Mouse (Mus musculus) liver, embryonic 11.5 days (tissue): Measurements from ENCODE around the gene Rab28. TPM values are rescaled to one million over a fixed set of nuclear protein-coding genes. Genes with fewer than 3 reads are reported as not detected.

ENCODE experiments used
- ATAC-seq: fragments of 200-750 bp; cut with Nextera tagmentation; replicated peaks from 2 replicates; pipeline ENCODE4 v1.8.0; 2017; ENCODE audit warnings: moderate number of reproducible peaks, mild to moderate bottlenecking, moderate TSS enrichment, moderate library complexity; ENCODE audit not compliant: low FRiP score
- DNase-seq: peaks from one replicate; pipeline ENCODE4 v3.0.0-alpha.2; 2017; ENCODE audit warnings: low spot score
- H3K27ac ChIP-seq: fragments of 300-500 bp; sonication (generic); 2 replicates; pipeline ENCODE4 v1.5.1; 2014; ENCODE audit warnings: mild to moderate bottlenecking, low read depth, low read length, control low read depth
- H3K27me3 ChIP-seq: fragments of 300-500 bp; sonication (generic); replicated peaks from 2 replicates; pipeline ENCODE4 v1.6.1; 2014; ENCODE audit warnings: low read length, mixed read lengths; ENCODE audit not compliant: control insufficient read depth, insufficient read depth
- H3K36me3 ChIP-seq: fragments of 300-500 bp; sonication (generic); 2 replicates; pipeline ENCODE4 v1.6.1; 2014; ENCODE audit warnings: mild to moderate bottlenecking, low read length, moderate library complexity, mixed read lengths; ENCODE audit not compliant: control insufficient read depth, insufficient read depth
- H3K4me1 ChIP-seq: fragments of 300-500 bp; sonication (generic); replicated peaks from 2 replicates; pipeline ENCODE4 v1.6.1; 2014; ENCODE audit warnings: low read length, mixed read lengths; ENCODE audit not compliant: control insufficient read depth, insufficient read depth
- H3K4me2 ChIP-seq: fragments of 300-500 bp; sonication (generic); 2 replicates; pipeline ENCODE4 v1.6.1; 2014; ENCODE audit warnings: mild to moderate bottlenecking, control low read depth, moderate library complexity
- H3K4me3 ChIP-seq: fragments of 300-500 bp; sonication (generic); 2 replicates; pipeline ENCODE4 v1.5.1; 2014; ENCODE audit warnings: low read depth, low read length, control low read depth
- H3K9ac ChIP-seq: fragments of 300-500 bp; sonication (generic); 2 replicates; pipeline ENCODE4 v1.6.1; 2014; ENCODE audit warnings: low read depth, low read length, control low read depth
- H3K9me3 ChIP-seq: fragments of 300-500 bp; sonication (generic); 2 replicates; pipeline ENCODE4 v1.6.1; 2016; ENCODE audit warnings: low read length, inconsistent platforms, mixed read lengths; ENCODE audit not compliant: control insufficient read depth
- WGBS: fragments of 180-500 bp; shearing (Covaris S2); extraction: QIAGEN DNeasy Blood & Tissue Kit; methylation state at CpG from one replicate; pipeline ENCODE4 v1.1.7; 2014; 5-methylcytosine and 5-hydroxymethylcytosine counted together
- polyA plus RNA-seq: library from polyadenylated mRNA; unstranded; fragments of >200 nt; fragmentation: Nextera tagmentation; extraction: Ambion mirVana; gene quantifications from 2 replicates; pipeline ENCODE4 v1.2.1, GENCODE M21; 2014

Gene Rab28
- polyA plus RNA-seq, 1 experiment from 2014 or later = 43.8 TPM

GRCm38 (mm10) chr5:41685016-41685415 is 22.9 kb downstream of the Rab28 start:
- Histone ChIP-seq H3K27me3 (no peaks in the 10 kb centered on the region), H3K9ac (no peak overlapping the region), H3K36me3 (no peaks in the 10 kb centered on the region), H3K4me2 (no peak overlapping the region), H3K4me3 (no peak overlapping the region), H3K4me1 (no peaks in the 10 kb centered on the region), H3K27ac (no peak overlapping the region), H3K9me3 (no peaks in the 10 kb centered on the region)
- DNase-seq (no peak), ATAC-seq (no peak)

GRCm38 (mm10) chr5:41683976-41684375 is 24.0 kb downstream of the Rab28 start:
- H3K4me1 ChIP-seq = no peaks in the 10 kb centered on the region
- no peak overlapping the region for H3K4me3 ChIP-seq
- 82% methylated on average over 2 of the region's 2 CpGs for WGBS
- no peak overlapping the region for H3K4me2 ChIP-seq
- no peaks in the 10 kb centered on the region for H3K27me3 ChIP-seq
- no peaks in the 10 kb centered on the region for H3K9me3 ChIP-seq
- no peak for DNase-seq
- no peak overlapping the region for H3K27ac ChIP-seq
- ATAC-seq = no peak
- no peaks in the 10 kb centered on the region for H3K36me3 ChIP-seq
- H3K9ac ChIP-seq = no peak overlapping the region

GRCm38 (mm10) chr5:41666012-41666411 is 41.9 kb downstream of the Rab28 start:
- Histone ChIP-seq H3K27ac (no peak overlapping the region), H3K4me2 (no peak overlapping the region), H3K4me1 (no peaks in the 10 kb centered on the region), H3K9ac (no peak overlapping the region), H3K9me3 (no peaks in the 10 kb centered on the region), H3K27me3 (no peaks in the 10 kb centered on the region), H3K36me3 (no peaks in the 10 kb centered on the region), H3K4me3 (no peak overlapping the region)
- DNase-seq = no peak
- ATAC-seq = no peak
- 78% methylated on average over 6 of the region's 6 CpGs for WGBS

GRCm38 (mm10) chr5:41636793-41637192 is 71.2 kb downstream of the Rab28 start:
- no peak for ATAC-seq
- 64% methylated on average over 2 of the region's 2 CpGs for WGBS
- DNase-seq = no peak

GRCm38 (mm10) chr5:41627224-41628144 is 80.5 kb downstream of the Rab28 start:
- 88% methylated on average over 7 of the region's 7 CpGs for WGBS
- Histone ChIP-seq H3K9ac (no peak overlapping the region), H3K4me2 (no peak overlapping the region), H3K4me3 (no peak overlapping the region), H3K27ac (no peak overlapping the region), H3K9me3 (no peaks in the 10 kb centered on the region), H3K27me3 (no peaks in the 10 kb centered on the region), H3K4me1 (0 out of 2 replicates have a peak, but pooled peaks cover 4% of the 10 kb centered on the region), H3K36me3 (no peaks in the 10 kb centered on the region)
- DNase-seq (no peak), ATAC-seq (no peak)

More at GRCm38 (mm10) chr5:41636793-41637192, 71.2 kb downstream of the Rab28 start:
- H3K27ac ChIP-seq = no peak overlapping the region
- no peaks in the 10 kb centered on the region for H3K9me3 ChIP-seq
- no peaks in the 10 kb centered on the region for H3K27me3 ChIP-seq
- no peak overlapping the region for H3K4me3 ChIP-seq
- H3K36me3 ChIP-seq = no peaks in the 10 kb centered on the region
- H3K9ac ChIP-seq = no peak overlapping the region
- H3K4me2 ChIP-seq = no peak overlapping the region
- no peaks in the 10 kb centered on the region for H3K4me1 ChIP-seq

GRCm38 (mm10) chr5:41625544-41625943 is 82.4 kb downstream of the Rab28 start:
- ATAC-seq = peak; percentile 75
- WGBS = 43% methylated on average over 7 of the region's 7 CpGs

GRCm38 (mm10) chr5:41621748-41622147 is 86.2 kb downstream of the Rab28 start:
- Histone ChIP-seq H3K9ac (no peak overlapping the region), H3K4me3 (no peak overlapping the region), H3K27me3 (no peaks in the 10 kb centered on the region), H3K9me3 (no peaks in the 10 kb centered on the region), H3K4me1 (0 out of 2 replicates have a peak, but pooled peaks cover 4% of the 10 kb centered on the region), H3K27ac (no peak overlapping the region), H3K36me3 (no peaks in the 10 kb centered on the region), H3K4me2 (no peak overlapping the region)
- ATAC-seq (no peak), DNase-seq (no peak)
- 71% methylated on average over 3 of the region's 3 CpGs for WGBS

More at GRCm38 (mm10) chr5:41625544-41625943, 82.4 kb downstream of the Rab28 start:
- Histone ChIP-seq H3K9me3 (no peaks in the 10 kb centered on the region), H3K27ac (no peak overlapping the region), H3K27me3 (no peaks in the 10 kb centered on the region), H3K4me2 (no peak overlapping the region), H3K9ac (no peak overlapping the region), H3K4me1 (0 out of 2 replicates have a peak, but pooled peaks cover 4% of the 10 kb centered on the region), H3K36me3 (no peaks in the 10 kb centered on the region), H3K4me3 (no peak overlapping the region)
- DNase-seq = no peak

- Histone ChIP-seq H3K4me1 (no peaks in the 10 kb centered on the region), H3K27me3 (no peaks in the 10 kb centered on the region), H3K9ac (no peak overlapping the region), H3K36me3 (no peaks in the 10 kb centered on the region), H3K27ac (no peak overlapping the region), H3K4me3 (no peak overlapping the region), H3K4me2 (no peak overlapping the region), H3K9me3 (no peaks in the 10 kb centered on the region)
- WGBS = 47% methylated on average over 1 of the region's 1 CpGs
- DNase-seq = no peak
- no peak for ATAC-seq
These were observed 89.0 kb downstream of the Rab28 start for GRCm38 (mm10) chr5:41618966-41619365.
